Mouse (Mus musculus): Measurements from ENCODE around the gene Nsdhl. TPM values are rescaled to one million over a fixed set of nuclear protein-coding genes. Genes with fewer than 3 reads are reported as not detected.

The Nsdhl gene
- polyA plus RNA-seq, 2 experiments = 23.5 to 24.7 TPM

- TF ChIP-seq CTCF (IDR thresholded peaks at IDR 0.05; ENCODE audit: low read depth) (no peak), EP300 (IDR thresholded peaks at IDR 0.05; ENCODE audit: low read depth) (no peak)
- no peak for DNase-seq (ENCODE audit: low read depth in 3 of 3, low spot score in 3 of 3)
Measured at GRCm38 (mm10) chrX:72982831-72983230, 64.5 kb downstream of the Nsdhl start.

GRCm38 (mm10) chrX:72985607-72986006, 67.2 kb downstream of the Nsdhl start:
- no peak for TF ChIP-seq EP300 (IDR thresholded peaks at IDR 0.05; ENCODE audit: low read depth)
- TF ChIP-seq CTCF (IDR thresholded peaks at IDR 0.05; ENCODE audit: low read depth) = no peak
- peak; percentile 33; the same call in 1 of the 2 replicates for ATAC-seq (ENCODE audit: insufficient read depth)
- Histone ChIP-seq H3K4me3 (ENCODE audit: insufficient read depth in 1 of 2, low read depth in 2 of 2, low read length in 2 of 2) (no peak overlapping the region), H3K9ac (replicated peaks) (no peak overlapping the region), H3K4me1 (replicated peaks; ENCODE audit: control insufficient read depth in 2 of 2, insufficient read depth in 2 of 2, low read length in 1 of 2) (peaks cover 0 to 3% of the 10 kb centered on the region in 2 experiments; a peak in 1 of 4 replicates), H3K27me3 (ENCODE audit: control insufficient read depth, insufficient read depth, low read length) (peaks cover 2% of the 10 kb centered on the region; the same call in 1 of the 2 replicates), H3K36me3 (replicated peaks; ENCODE audit: control insufficient read depth, insufficient read depth, low read depth) (no peaks in the 10 kb centered on the region), H3K9me3 (ENCODE audit: control insufficient read depth, low read length) (no peaks in the 10 kb centered on the region), H3K4me2 (ENCODE audit: low read depth) (no peak overlapping the region), H3K27ac (no peak overlapping the region)
- 23% methylated on average over 2 of the region's 2 CpGs for WGBS (ENCODE audit: insufficient replicate concordance)
- DNase-seq (ENCODE audit: low read depth in 3 of 3, low spot score in 3 of 3) = no peak

More at GRCm38 (mm10) chrX:72982831-72983230, 64.5 kb downstream of the Nsdhl start:
- Histone ChIP-seq H3K4me3 (ENCODE audit: insufficient read depth in 1 of 2, low read depth in 2 of 2, low read length in 2 of 2) (no peak overlapping the region), H3K4me1 (replicated peaks; ENCODE audit: control insufficient read depth in 2 of 2, insufficient read depth in 2 of 2, low read length in 1 of 2) (peaks cover 0 to 3% of the 10 kb centered on the region in 2 experiments; a peak in 1 of 4 replicates), H3K4me2 (ENCODE audit: low read depth) (no peak overlapping the region), H3K9ac (replicated peaks) (no peak overlapping the region), H3K27me3 (ENCODE audit: control insufficient read depth, insufficient read depth, low read length) (peaks cover 2% of the 10 kb centered on the region; the same call in 1 of the 2 replicates), H3K36me3 (replicated peaks; ENCODE audit: control insufficient read depth, insufficient read depth, low read depth) (no peaks in the 10 kb centered on the region), H3K27ac (no peak overlapping the region), H3K9me3 (ENCODE audit: control insufficient read depth, low read length) (no peaks in the 10 kb centered on the region)
- 73% methylated on average over 6 of the region's 6 CpGs for WGBS (ENCODE audit: insufficient replicate concordance)
- no peak for ATAC-seq (ENCODE audit: insufficient read depth)

- Histone ChIP-seq H3K36me3 (replicated peaks; ENCODE audit: control insufficient read depth, insufficient read depth, low read depth) (no peaks in the 10 kb centered on the region), H3K27me3 (ENCODE audit: control insufficient read depth, insufficient read depth, low read length) (peaks cover 2% of the 10 kb centered on the region; the same call in 1 of the 2 replicates), H3K4me2 (ENCODE audit: low read depth) (peak within 1 kb of the TSS; percentile 63), H3K27ac (no peak within 1 kb of the TSS), H3K9ac (replicated peaks) (no peak within 1 kb of the TSS; the same call in 1 of the 2 replicates), H3K4me3 (ENCODE audit: insufficient read depth in 1 of 2, low read depth in 2 of 2, low read length in 2 of 2) (peak within 1 kb of the TSS; percentile 33 to 38), H3K9me3 (ENCODE audit: control insufficient read depth, low read length) (no peaks in the 10 kb centered on the region), H3K4me1 (replicated peaks; ENCODE audit: control insufficient read depth in 2 of 2, insufficient read depth in 2 of 2, low read length in 1 of 2) (peaks cover 0 to 3% of the 10 kb centered on the region in 2 experiments; a peak in 1 of 4 replicates)
- peak; percentile 21; the same call in 1 of the 2 replicates for ATAC-seq (ENCODE audit: insufficient read depth)
- no peak for DNase-seq (ENCODE audit: low read depth in 3 of 3, low spot score in 3 of 3)
- TF ChIP-seq EP300 (IDR thresholded peaks at IDR 0.05; ENCODE audit: low read depth) (no peak), CTCF (IDR thresholded peaks at IDR 0.05; ENCODE audit: low read depth) (no peak)
- 7% methylated on average over 40 of the region's 45 CpGs for WGBS (ENCODE audit: insufficient replicate concordance)
Measured at GRCm38 (mm10) chrX:72986841-72987519, 68.6 kb downstream of the Nsdhl start, which contains the start of gene Zfp185. Gene Zfp185 (plus strand): TSS chrX:72987339.

GRCm38 (mm10) chrX:72987520-72987905, 69.2 kb downstream of the Nsdhl start:
- WGBS (ENCODE audit: insufficient replicate concordance) = 17% methylated on average over 14 of the region's 14 CpGs
- H3K36me3 ChIP-seq (replicated peaks; ENCODE audit: control insufficient read depth, insufficient read depth, low read depth) = no peaks in the 10 kb centered on the region
- no peak for DNase-seq (ENCODE audit: low read depth in 3 of 3, low spot score in 3 of 3)
- H3K4me3 ChIP-seq (ENCODE audit: insufficient read depth in 1 of 2, low read depth in 2 of 2, low read length in 2 of 2) = peak overlapping the region; percentile 33 to 38
- H3K9me3 ChIP-seq (ENCODE audit: control insufficient read depth, low read length) = no peaks in the 10 kb centered on the region
- no peak for TF ChIP-seq CTCF (IDR thresholded peaks at IDR 0.05; ENCODE audit: low read depth)
- ATAC-seq (ENCODE audit: insufficient read depth) = no peak
- no peak overlapping the region for H3K27ac ChIP-seq
- peaks cover 2% of the 10 kb centered on the region; the same call in 1 of the 2 replicates for H3K27me3 ChIP-seq (ENCODE audit: control insufficient read depth, insufficient read depth, low read length)
- peaks cover 0 to 3% of the 10 kb centered on the region in 2 experiments; a peak in 1 of 4 replicates for H3K4me1 ChIP-seq (replicated peaks; ENCODE audit: control insufficient read depth in 2 of 2, insufficient read depth in 2 of 2, low read length in 1 of 2)
- H3K9ac ChIP-seq (replicated peaks) = no peak overlapping the region
- H3K4me2 ChIP-seq (ENCODE audit: low read depth) = peak overlapping the region; percentile 63

GRCm38 (mm10) chrX:72988431-72988830, 70.1 kb downstream of the Nsdhl start:
- Histone ChIP-seq H3K9ac (replicated peaks) (no peak overlapping the region), H3K27ac (no peak overlapping the region), H3K4me2 (ENCODE audit: low read depth) (no peak overlapping the region), H3K4me1 (replicated peaks; ENCODE audit: control insufficient read depth in 2 of 2, insufficient read depth in 2 of 2, low read length in 1 of 2) (peaks cover 0 to 3% of the 10 kb centered on the region in 2 experiments; a peak in 1 of 4 replicates), H3K9me3 (ENCODE audit: control insufficient read depth, low read length) (no peaks in the 10 kb centered on the region), H3K36me3 (replicated peaks; ENCODE audit: control insufficient read depth, insufficient read depth, low read depth) (no peaks in the 10 kb centered on the region), H3K4me3 (ENCODE audit: insufficient read depth in 1 of 2, low read depth in 2 of 2, low read length in 2 of 2) (no peak overlapping the region), H3K27me3 (ENCODE audit: control insufficient read depth, insufficient read depth, low read length) (peaks cover 2% of the 10 kb centered on the region; the same call in 1 of the 2 replicates)
- DNase-seq (ENCODE audit: low read depth in 3 of 3, low spot score in 3 of 3) (no peak), ATAC-seq (ENCODE audit: insufficient read depth) (no peak)
- 65% methylated on average over 3 of the region's 3 CpGs for WGBS (ENCODE audit: insufficient replicate concordance)
- no peak for TF ChIP-seq EP300 (IDR thresholded peaks at IDR 0.05; ENCODE audit: low read depth)
- no peak for TF ChIP-seq CTCF (IDR thresholded peaks at IDR 0.05; ENCODE audit: low read depth)

Data from liver, embryonic 14.5 days (tissue).